Mouse (Mus musculus) liver, embryonic 14.5 days (tissue): ENCODE measurements around the gene Srcin1. TPM values are rescaled to one million over a fixed set of nuclear protein-coding genes. Genes with fewer than 3 reads are reported as not detected.

Experiments used
- ATAC-seq: fragments of 200-750 bp; cut with Nextera tagmentation; 2 replicates; pipeline ENCODE4 v1.8.0; 2017; ENCODE audit warnings: moderate number of reproducible peaks, mild to moderate bottlenecking, moderate library complexity; ENCODE audit not compliant: insufficient read depth
- DNase-seq, 3 experiments: peaks; one replicate each; pipeline ENCODE4 v3.0.0-alpha.2; 2012 to 2013; ENCODE audit warnings: low read depth in 3 of 3, low spot score in 3 of 3
- H3K27ac ChIP-seq: fragments of 300-500 bp; sonication (generic); 2 replicates; pipeline ENCODE4 v1.5.1; 2014; ENCODE audit warnings: moderate library complexity, mild to moderate bottlenecking, control low read depth, inconsistent platforms
- H3K27me3 ChIP-seq: fragments of 300-500 bp; sonication (generic); 2 replicates; pipeline ENCODE4 v1.6.1; 2014; ENCODE audit warnings: mild to moderate bottlenecking, low read length, moderate library complexity; ENCODE audit not compliant: control insufficient read depth, insufficient read depth
- H3K36me3 ChIP-seq: fragments of 300-500 bp; sonication (generic); replicated peaks from 2 replicates; pipeline ENCODE4 v1.6.1; 2014; ENCODE audit warnings: low read depth; ENCODE audit not compliant: control insufficient read depth, insufficient read depth
- H3K4me1 ChIP-seq, 2 experiments: fragments of 200-500 bp in 1 of 2; fragments of 300-500 bp in 1 of 2; sonication (generic) in 1 of 2; replicated peaks; 2 replicates each; pipeline ENCODE4 v1.6.1; 2012 to 2014; ENCODE audit warnings: antibody characterized with exemption in 1 of 2, inconsistent platforms in 1 of 2, low read length in 1 of 2; ENCODE audit not compliant: control insufficient read depth in 2 of 2, insufficient read depth in 2 of 2
- H3K4me2 ChIP-seq: fragments of 300-500 bp; sonication (generic); 2 replicates; pipeline ENCODE4 v1.6.1; 2014; ENCODE audit warnings: low read depth, mild to moderate bottlenecking, control low read depth, moderate library complexity
- H3K4me3 ChIP-seq, 2 experiments: fragments of 200-500 bp in 1 of 2; fragments of 300-500 bp in 1 of 2; sonication (generic) in 1 of 2; 2 replicates each; pipeline ENCODE4 v1.5.1; 2012 to 2014; ENCODE audit warnings: low read depth in 2 of 2, low read length in 2 of 2, mild to moderate bottlenecking in 2 of 2, control low read depth in 1 of 2, inconsistent platforms in 1 of 2, moderate library complexity in 1 of 2; ENCODE audit not compliant: insufficient read depth in 1 of 2
- H3K9ac ChIP-seq: fragments of 300-500 bp; sonication (generic); replicated peaks from 2 replicates; pipeline ENCODE4 v1.6.1; 2014; ENCODE audit warnings: mild to moderate bottlenecking, control low read depth, moderate library complexity
- H3K9me3 ChIP-seq: fragments of 300-500 bp; sonication (generic); 2 replicates; pipeline ENCODE4 v1.6.1; 2016; ENCODE audit warnings: low read length, mixed read lengths; ENCODE audit not compliant: control insufficient read depth
- CTCF ChIP-seq: IDR thresholded peaks from 2 replicates; pipeline ENCODE4 v1.5.1; 2016; ENCODE audit warnings: antibody characterized with exemption, low read depth, control low read depth
- EP300 ChIP-seq: IDR thresholded peaks from 2 replicates; pipeline ENCODE4 v1.6.1; 2016; ENCODE audit warnings: antibody characterized with exemption, low read depth
- WGBS: fragments of 180-500 bp; shearing (Covaris S2); extraction: QIAGEN DNeasy Blood & Tissue Kit; methylation state at CpG from one replicate; pipeline ENCODE4 v1.1.7; 2014; ENCODE audit not compliant: insufficient replicate concordance; 5-methylcytosine and 5-hydroxymethylcytosine counted together
- polyA plus RNA-seq, 2 experiments: library from polyadenylated mRNA; depleted of rRNA in 1 of 2; stranded (reverse) in 1 of 2; unstranded in 1 of 2; fragments of >200 nt; fragmentation: Nextera tagmentation in 1 of 2; extraction: Ambion mirVana in 1 of 2; gene quantifications; 2 replicates each; pipeline versions ENCODE4 v1.2.1 to v1.2.3; 2012 to 2014

Gene Srcin1
- polyA plus RNA-seq, 2 experiments: 0.04 TPM; not detected in 1

GRCm38 (mm10) chr11:97566551-97566950 lies 9.4 kb downstream of the Srcin1 start:
- H3K27me3 ChIP-seq: peaks cover 37% of the 10 kb centered on the region
- no peaks in the 10 kb centered on the region for H3K4me1 ChIP-seq
- ATAC-seq: no peak
- TF ChIP-seq CTCF: no peak
- H3K27ac ChIP-seq: no peak overlapping the region
- 3% methylated on average over 13 of the region's 13 CpGs for WGBS
- no peaks in the 10 kb centered on the region for H3K9me3 ChIP-seq
- DNase-seq: no peak
- no peaks in the 10 kb centered on the region for H3K36me3 ChIP-seq
- no peak overlapping the region for H3K4me3 ChIP-seq
- H3K4me2 ChIP-seq: no peak overlapping the region
- H3K9ac ChIP-seq: no peak overlapping the region

- no peak for ATAC-seq
- Histone ChIP-seq H3K9me3 (no peaks in the 10 kb centered on the region), H3K4me3 (no peak overlapping the region), H3K27me3 (peaks cover 17% of the 10 kb centered on the region), H3K9ac (no peak overlapping the region), H3K27ac (no peak overlapping the region), H3K4me1 (no peaks in the 10 kb centered on the region), H3K36me3 (no peaks in the 10 kb centered on the region), H3K4me2 (no peak overlapping the region)
- TF ChIP-seq CTCF (no peak), EP300 (no peak)
- no peak for DNase-seq
- WGBS: 10% methylated on average over 14 of the region's 14 CpGs
Observed at GRCm38 (mm10) chr11:97563730-97564129, 12.3 kb downstream of the Srcin1 start.

GRCm38 (mm10) chr11:97562536-97562935 lies 13.4 kb downstream of the Srcin1 start:
- H3K27ac ChIP-seq: no peak overlapping the region
- no peak overlapping the region for H3K4me2 ChIP-seq
- no peaks in the 10 kb centered on the region for H3K9me3 ChIP-seq
- TF ChIP-seq CTCF: no peak
- no peak for TF ChIP-seq EP300
- no peak overlapping the region for H3K9ac ChIP-seq
- 23% methylated on average over 3 of the region's 3 CpGs for WGBS
- no peak overlapping the region for H3K4me3 ChIP-seq
- DNase-seq (no peak), ATAC-seq (no peak)
- H3K4me1 ChIP-seq: no peaks in the 10 kb centered on the region
- peaks cover 16% of the 10 kb centered on the region for H3K27me3 ChIP-seq
- H3K36me3 ChIP-seq: no peaks in the 10 kb centered on the region

GRCm38 (mm10) chr11:97560210-97560963 lies 15.6 kb downstream of the Srcin1 start:
- H3K27me3 ChIP-seq: peaks cover 3% of the 10 kb centered on the region
- no peak for TF ChIP-seq EP300
- no peak for TF ChIP-seq CTCF

GRCm38 (mm10) chr11:97559549-97559948 lies 16.4 kb downstream of the Srcin1 start:
- H3K9me3 ChIP-seq: no peaks in the 10 kb centered on the region
- 35% methylated on average over 4 of the region's 4 CpGs for WGBS
- DNase-seq (no peak), ATAC-seq (no peak)
- no peak for TF ChIP-seq EP300
- peak; percentile 44 for TF ChIP-seq CTCF
- H3K4me2 ChIP-seq: no peak overlapping the region
- no peak overlapping the region for H3K9ac ChIP-seq
- no peak overlapping the region for H3K27ac ChIP-seq
- no peaks in the 10 kb centered on the region for H3K4me1 ChIP-seq
- no peaks in the 10 kb centered on the region for H3K36me3 ChIP-seq
- no peak overlapping the region for H3K4me3 ChIP-seq
- no peaks in the 10 kb centered on the region; the same call in 1 of the 2 replicates for H3K27me3 ChIP-seq

More at GRCm38 (mm10) chr11:97560210-97560963, 15.6 kb downstream of the Srcin1 start:
- Histone ChIP-seq H3K4me1 (no peaks in the 10 kb centered on the region), H3K27ac (no peak overlapping the region), H3K4me3 (no peak overlapping the region), H3K9ac (no peak overlapping the region), H3K9me3 (no peaks in the 10 kb centered on the region), H3K4me2 (no peak overlapping the region), H3K36me3 (no peaks in the 10 kb centered on the region)
- WGBS: 41% methylated on average over 17 of the region's 17 CpGs
- ATAC-seq: no peak
- DNase-seq: no peak
